Mouse (Mus musculus): ENCODE data around the gene Olfr958.

DNA sequence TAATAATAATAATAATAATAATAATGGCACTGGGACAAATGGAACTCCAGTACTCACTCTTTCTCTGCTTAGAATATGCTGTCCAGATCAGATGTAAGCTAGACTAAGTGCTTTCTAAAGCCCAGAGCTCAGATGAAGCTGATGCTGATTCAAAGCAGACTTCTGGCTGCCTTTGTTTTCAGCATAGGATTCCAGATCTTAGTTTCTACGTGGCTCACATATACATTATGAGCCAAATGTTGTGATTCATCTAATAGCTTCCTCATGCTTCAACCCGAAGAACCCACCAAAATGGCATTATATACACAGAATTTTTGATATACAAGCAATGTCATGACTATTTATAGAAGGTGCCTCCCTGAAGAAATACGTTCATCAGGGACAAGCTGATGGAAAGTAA is 38.3 kb downstream of the Olfr958 start, which contains the start of gene Olfr957:
- TF ChIP-seq TAL1 (conservative IDR thresholded peaks at IDR 0.05; ENCODE audit: low read depth, low read length) (no peak), CTCF (IDR thresholded peaks at IDR 0.05; ENCODE audit: low read depth, low read length) (no peak), GATA1 (IDR thresholded peaks at IDR 0.05; ENCODE audit: borderline replicate concordance, low read length) (no peak), GATA2 (IDR thresholded peaks at IDR 0.05; ENCODE audit: borderline replicate concordance, low read depth, low read length) (no peak)
